Mouse (Mus musculus) thymus, postnatal 0 days (tissue): ENCODE results near the gene Csmd2. TPM values are rescaled to one million over a fixed set of nuclear protein-coding genes. Genes with fewer than 3 reads are reported as not detected.

ENCODE experiments used
- DNase-seq: peaks from one replicate; pipeline ENCODE4 v3.0.0-alpha.2; 2015; ENCODE audit warnings: low spot score
- polyA plus RNA-seq: library from polyadenylated mRNA; unstranded; fragments of >200 nt; fragmentation: Nextera tagmentation; extraction: Ambion mirVana; gene quantifications from 2 replicates; pipeline ENCODE4 v1.2.1, GENCODE M21; 2015

Csmd2 gene
- polyA plus RNA-seq, 1 experiment from 2014 or later = 0.10 TPM

GRCm38 (mm10) chr4:128411941-128412630 is 424.4 kb downstream of the Csmd2 start:
- no peak for DNase-seq

GRCm38 (mm10) chr4:128414741-128415140 is 427.1 kb downstream of the Csmd2 start:
- no peak for DNase-seq

DNA sequence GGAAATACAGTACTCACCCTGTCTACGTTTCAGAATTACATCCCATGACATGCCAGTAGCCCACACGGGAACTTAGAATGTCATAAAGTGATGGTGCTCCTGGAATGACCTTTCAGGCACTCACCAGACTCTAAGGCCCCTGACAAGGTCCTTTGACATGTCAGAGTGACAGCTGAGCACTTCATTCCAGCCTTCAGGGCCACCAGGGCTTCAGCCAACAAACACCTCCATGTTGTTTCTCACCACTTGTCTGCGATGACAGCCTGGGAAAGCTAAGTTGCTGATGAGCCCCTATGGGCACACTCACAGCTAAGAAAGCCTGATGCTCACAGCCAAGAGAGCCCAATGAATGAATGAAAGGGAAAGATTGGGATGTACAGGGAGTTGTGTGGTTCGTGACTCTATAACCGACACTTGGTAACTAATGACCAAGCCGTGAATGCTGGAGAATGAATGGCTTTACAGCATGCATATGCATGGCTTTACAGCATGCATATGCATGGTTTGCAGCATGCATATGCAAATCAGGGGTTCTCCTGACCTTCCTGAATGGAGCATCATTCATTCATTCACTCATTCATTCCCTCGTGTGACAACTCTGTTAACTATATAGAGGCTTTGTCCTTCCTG is 432.4 kb downstream of the Csmd2 start:
- no peak for DNase-seq

GRCm38 (mm10) chr4:128422486-128422885 is 434.8 kb downstream of the Csmd2 start:
- no peak for DNase-seq

DNA sequence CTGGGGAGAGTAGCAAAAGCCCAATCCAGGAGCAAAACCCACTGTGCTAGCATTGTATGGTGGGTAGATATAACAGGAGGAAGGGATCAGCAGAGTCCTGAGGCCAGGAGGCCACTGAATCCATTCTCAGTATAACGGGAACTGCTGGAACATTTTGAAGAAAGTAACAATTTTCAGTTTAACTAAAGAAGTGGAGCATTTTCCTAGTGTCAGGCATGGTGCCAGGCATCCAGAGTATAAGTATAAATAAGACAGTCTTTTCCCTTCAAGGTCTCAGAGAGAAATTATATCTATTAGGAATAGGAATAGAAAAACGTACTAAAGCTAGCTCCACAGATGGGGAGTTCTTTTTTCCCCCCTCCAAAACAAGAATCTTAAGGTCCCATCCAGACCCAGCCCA is 437.7 kb downstream of the Csmd2 start:
- no peak for DNase-seq

GRCm38 (mm10) chr4:128427261-128428030 is 439.8 kb downstream of the Csmd2 start:
- no peak for DNase-seq

GRCm38 (mm10) chr4:128428303-128429107 is 440.8 kb downstream of the Csmd2 start:
- no peak for DNase-seq

- no peak for DNase-seq
These were observed 441.9 kb downstream of the Csmd2 start for GRCm38 (mm10) chr4:128429591-128429990.

- DNase-seq = no peak
These were observed 452.9 kb downstream of the Csmd2 start for GRCm38 (mm10) chr4:128440550-128440949.

- no peak for DNase-seq
These were observed 453.6 kb downstream of the Csmd2 start for GRCm38 (mm10) chr4:128441228-128441627.

DNA sequence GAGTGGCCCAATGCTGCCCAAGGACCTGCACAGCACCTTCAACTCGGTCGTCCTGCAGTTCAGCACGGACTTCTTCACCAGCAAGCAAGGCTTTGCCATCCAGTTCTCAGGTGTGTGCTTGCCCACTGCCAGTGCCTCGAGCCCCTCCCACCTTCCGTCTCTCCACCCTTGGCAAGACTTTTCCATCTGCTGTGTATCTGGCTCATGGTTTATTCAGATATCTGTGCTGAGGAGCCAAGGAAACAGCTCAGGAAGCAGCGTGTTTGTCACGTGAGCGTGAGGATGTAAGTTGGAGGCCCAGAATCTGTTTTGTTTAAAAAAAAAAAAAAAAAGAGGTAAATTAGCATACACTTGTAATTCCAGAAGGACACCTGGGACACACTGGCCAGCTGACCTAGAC is 455.1 kb downstream of the Csmd2 start:
- DNase-seq = no peak

DNA sequence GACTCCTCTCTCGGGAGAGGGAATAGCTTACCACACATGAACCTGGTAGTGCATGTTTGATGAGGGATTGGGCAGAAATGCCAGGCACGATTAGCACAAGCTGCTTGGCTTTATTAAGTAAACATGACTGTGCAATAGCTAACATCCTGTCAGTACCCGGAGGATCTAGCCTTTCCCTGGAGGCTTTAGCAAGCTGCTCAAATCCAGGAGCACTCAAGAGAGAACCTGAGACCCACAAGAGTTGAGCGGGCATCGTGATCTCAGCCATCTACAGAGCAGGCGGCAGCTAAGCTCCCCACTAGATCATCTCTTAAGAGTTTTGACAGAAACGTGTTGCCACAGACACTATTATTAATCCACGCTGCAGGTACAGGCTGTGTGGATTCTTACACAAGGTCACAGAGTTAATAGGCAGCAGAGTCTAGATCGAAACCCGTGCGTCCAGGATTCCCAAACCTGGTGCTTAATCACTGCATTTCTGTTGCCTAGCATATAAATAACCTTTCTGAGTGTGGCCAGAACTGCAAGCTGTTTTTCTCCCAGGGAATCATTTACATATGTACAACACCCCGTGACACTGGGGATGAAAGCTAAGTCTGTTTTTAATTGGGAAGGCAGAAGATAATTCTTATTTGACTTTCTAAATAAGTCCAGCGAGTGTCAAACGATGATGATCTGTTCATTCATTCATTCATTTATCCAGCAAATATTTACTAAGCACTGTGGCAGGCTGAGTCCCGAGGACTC is 458.0 kb downstream of the Csmd2 start:
- DNase-seq = no peak

DNA sequence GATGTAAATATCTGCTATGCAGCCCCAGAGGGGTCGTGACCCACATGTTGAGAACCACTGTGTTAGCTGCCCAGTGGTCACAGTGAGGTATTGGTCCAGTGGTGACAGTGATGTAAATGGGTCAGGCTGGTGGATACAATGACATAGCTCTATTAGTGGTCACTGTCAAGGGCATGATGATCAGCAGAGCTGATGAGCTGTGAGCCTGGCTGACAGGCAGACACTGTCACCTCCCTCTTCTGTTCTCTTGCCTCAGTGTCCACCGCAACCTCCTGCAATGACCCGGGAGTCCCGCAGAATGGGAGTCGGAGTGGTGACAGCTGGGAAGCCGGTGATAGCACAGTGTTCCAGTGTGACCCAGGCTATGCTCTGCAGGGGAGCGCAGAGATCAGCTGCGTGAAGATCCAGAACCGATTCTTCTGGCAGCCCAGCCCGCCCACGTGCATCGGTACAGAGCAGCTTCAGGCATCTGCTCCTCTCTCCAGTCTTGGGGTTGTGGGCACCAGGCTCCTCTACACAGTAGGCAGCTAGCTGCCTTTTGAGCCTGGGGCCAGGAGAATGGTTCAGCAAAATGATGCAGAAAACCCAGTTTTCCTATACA is 461.3 kb downstream of the Csmd2 start:
- no peak for DNase-seq

DNA sequence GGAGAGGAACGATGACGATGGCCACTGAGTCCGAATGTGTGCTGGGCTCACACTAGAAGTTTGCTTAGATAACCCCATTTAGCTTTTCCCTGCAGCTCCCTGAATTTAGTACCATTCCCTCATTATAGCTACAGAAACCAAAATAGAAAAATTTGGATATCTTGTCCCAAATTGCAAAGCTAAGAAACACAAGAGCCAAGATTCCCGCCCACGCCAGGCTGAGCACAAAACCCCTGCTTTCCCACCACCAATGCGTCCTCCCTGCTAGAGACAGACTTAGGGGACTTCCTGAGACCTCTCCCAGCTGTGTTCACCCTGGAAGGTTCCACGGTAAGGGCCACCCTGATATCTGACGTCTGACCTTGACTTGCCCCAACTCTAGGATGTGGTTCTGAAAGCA is 462.5 kb downstream of the Csmd2 start:
- no peak for DNase-seq

GRCm38 (mm10) chr4:128450974-128451373 is 463.3 kb downstream of the Csmd2 start:
- DNase-seq = no peak

GRCm38 (mm10) chr4:128451383-128451794 is 463.7 kb downstream of the Csmd2 start:
- DNase-seq = no peak

GRCm38 (mm10) chr4:128466708-128467107 is 479.1 kb downstream of the Csmd2 start:
- no peak for DNase-seq

- DNase-seq = no peak
These were observed 480.4 kb downstream of the Csmd2 start for GRCm38 (mm10) chr4:128468040-128468439.

DNA sequence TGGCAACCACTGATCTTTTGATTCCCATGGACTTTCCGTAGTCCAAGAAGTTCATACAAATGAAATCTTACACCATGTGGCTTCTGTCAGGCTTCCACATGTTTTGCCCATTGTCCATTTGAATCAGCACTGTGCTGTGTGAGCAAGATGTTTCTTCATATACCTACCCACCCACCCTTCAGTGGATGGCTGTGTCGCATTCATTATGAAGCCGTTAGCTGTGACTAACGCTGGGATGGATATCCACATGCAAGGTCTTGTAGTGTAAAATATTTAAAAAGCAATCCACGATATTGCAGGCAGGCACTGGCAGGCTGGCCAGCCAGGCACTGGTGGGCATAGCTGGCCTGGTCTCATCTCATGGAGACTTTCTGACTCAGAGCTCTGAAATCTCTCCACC is 488.6 kb downstream of the Csmd2 start:
- no peak for DNase-seq

DNA sequence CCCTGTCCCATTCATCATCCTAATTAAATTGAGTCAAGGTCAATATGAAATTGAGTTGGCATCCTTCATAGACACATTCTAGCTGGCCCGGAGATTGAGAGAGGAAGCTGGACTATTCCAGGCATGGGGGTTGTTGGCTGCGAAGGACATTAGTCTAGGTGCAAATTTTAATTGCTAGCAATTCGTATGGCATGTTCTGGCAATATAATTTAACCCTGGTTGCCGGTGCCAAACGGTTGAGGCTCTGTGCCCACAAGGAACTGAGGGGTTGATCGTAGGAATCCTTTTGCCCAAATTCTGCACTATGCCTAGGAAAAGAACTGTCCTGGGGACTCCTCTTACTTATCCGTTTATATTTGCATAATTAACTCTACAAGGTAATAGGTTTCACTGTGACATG is 496.2 kb downstream of the Csmd2 start:
- no peak for DNase-seq
